Mouse (Mus musculus): ENCODE data around the gene Wdr83. TPM values are rescaled to one million over a fixed set of nuclear protein-coding genes. Genes with fewer than 3 reads are reported as not detected.

Wdr83 gene
- total RNA-seq, 2 experiments from 2014 or later = 26.0 to 28.9 TPM

Small RNA genes within 50 kb of the gene (microRNA-seq; reads per million reads assigned to microRNA genes)
- gene Gm23388 (not detected), gene Mir7070 (3.6 reads per million, percentile 9 among the genes with 10 or more reads in this experiment)

Other genes with a start within 250 kb of the Wdr83 start
- gene Gadd45gip1, start 249.8 kb downstream of the Wdr83 start, total RNA-seq (2021) = 10 to 100 TPM; 26.3 to 26.9 TPM
- gene Rad23a, start 240.6 kb downstream of the Wdr83 start, total RNA-seq (2021) = 10 to 100 TPM; 77.9 to 78.8 TPM
- 100 to 1,000 TPM; 435 to 511 TPM for gene Calr, start 234.4 kb downstream of the Wdr83 start, total RNA-seq (2021)
- gene Farsa, start 224.3 kb downstream of the Wdr83 start, total RNA-seq (2021) = 10 to 100 TPM; 46.2 to 47.8 TPM
- gene Syce2, start 209.2 kb downstream of the Wdr83 start, total RNA-seq (2021) = 1 to 10 TPM; 8.3 TPM
- gene Gcdh, start 187.4 kb downstream of the Wdr83 start, total RNA-seq (2021) = 10 to 100 TPM; 29.6 to 42.4 TPM
- not detected for gene Klf1, start 179.4 kb downstream of the Wdr83 start, total RNA-seq (2021)
- 1 to 10 TPM; 3.1 to 4.1 TPM for gene Dnase2a, start 172.7 kb downstream of the Wdr83 start, total RNA-seq (2021)
- gene Mast1, start 143.9 kb downstream of the Wdr83 start, total RNA-seq (2021) = 10 to 100 TPM; 85.9 to 94.2 TPM
- 1 to 10 TPM in 1 of 2 experiments, under 1 TPM in 1; 0.84 to 1.7 TPM for gene Rtbdn, start 134.3 kb downstream of the Wdr83 start, total RNA-seq (2021)
- 1 to 10 TPM in 1 of 2 experiments, not detected in 1; 1.6 TPM for gene Gm49661, start 111.9 kb downstream of the Wdr83 start, total RNA-seq (2021)
- 100 to 1,000 TPM; 324 to 340 TPM for gene Prdx2, start 111.7 kb downstream of the Wdr83 start, total RNA-seq (2021)
- gene Rnaseh2a, start 111.5 kb downstream of the Wdr83 start, total RNA-seq (2021) = 10 to 100 TPM; 41.2 to 55.4 TPM
- 100 to 1,000 TPM in 1 of 2 experiments, 10 to 100 TPM in 1; 43.2 to 133 TPM for gene Junb, start 102.6 kb downstream of the Wdr83 start, total RNA-seq (2021)
- 10 to 100 TPM in 1 of 2 experiments, 1 to 10 TPM in 1; 8.2 to 10.0 TPM for gene Hook2, start 90.7 kb downstream of the Wdr83 start, total RNA-seq (2021)
- not detected for gene Best2, start 66.8 kb downstream of the Wdr83 start, total RNA-seq (2021)
- 100 to 1,000 TPM; 119 to 143 TPM for gene Asna1, start 56.0 kb downstream of the Wdr83 start, total RNA-seq (2021)
- 100 to 1,000 TPM; 124 to 132 TPM for gene Trir, start 54.5 kb downstream of the Wdr83 start, total RNA-seq (2021)
- 100 to 1,000 TPM; 160 to 169 TPM for gene Tnpo2, start 44.4 kb downstream of the Wdr83 start, total RNA-seq (2021)
- 10 to 100 TPM; 21.7 to 22.8 TPM for gene Fbxw9, start 21.3 kb downstream of the Wdr83 start, total RNA-seq (2021)
- gene Gm5741, start 13.3 kb downstream of the Wdr83 start, total RNA-seq (2021) = not detected
- gene Dhps, start 9.5 kb downstream of the Wdr83 start, total RNA-seq (2021) = 10 to 100 TPM; 64.4 to 68.5 TPM
- 10 to 100 TPM; 48.2 to 54.8 TPM for gene Wdr83os, start 566 bp downstream of the Wdr83 start, total RNA-seq (2021)
- gene Man2b1, start 2.0 kb upstream of the Wdr83 start, total RNA-seq (2021) = 10 to 100 TPM; 36.6 to 38.2 TPM
- 1 to 10 TPM; 6.7 to 8.7 TPM for gene Zfp791, start 41.8 kb upstream of the Wdr83 start, total RNA-seq (2021)
- gene Cks1brt, start 70.6 kb upstream of the Wdr83 start, total RNA-seq (2021) = not detected
- not detected for gene Olfr371, start 144.7 kb upstream of the Wdr83 start, total RNA-seq (2021)
- 10 to 100 TPM; 27.8 to 30.3 TPM for gene Orc6, start 218.3 kb upstream of the Wdr83 start, total RNA-seq (2021)
- gene Vps35, start 218.5 kb upstream of the Wdr83 start, total RNA-seq (2021) = 100 to 1,000 TPM; 123 to 125 TPM